Mouse (Mus musculus) G1E (cell line): ENCODE measurements around the gene Plek. TPM values are rescaled to one million over a fixed set of nuclear protein-coding genes. Genes with fewer than 3 reads are reported as not detected.
A peak's percentile ranks its signal among the peaks of the same experiment; 100 is the strongest.

Source experiments
- ATAC-seq: 2 replicates; pipeline ENCODE4 v1.8.0; 2016; ENCODE audit warnings: mild to moderate bottlenecking; ENCODE audit not compliant: insufficient number of reproducible peaks, poor library complexity, low FRiP score, severe bottlenecking; ENCODE audit errors: extremely low read depth
- DNase-seq: peaks from one replicate; pipeline ENCODE4 v3.0.0; 2012; ENCODE audit warnings: low spot score
- H3K27me3 ChIP-seq: 2 replicates; pipeline ENCODE4 v1.6.1; 2012; ENCODE audit warnings: mild to moderate bottlenecking, low read length, inconsistent platforms; ENCODE audit not compliant: insufficient read depth
- H3K36me3 ChIP-seq: replicated peaks from 2 replicates; pipeline ENCODE3; 2012; ENCODE audit warnings: mild to moderate bottlenecking, inconsistent platforms
- H3K4me1 ChIP-seq: 2 replicates; pipeline ENCODE4 v1.6.1; 2012; ENCODE audit warnings: low read depth, low read length, inconsistent platforms, mixed read lengths; ENCODE audit not compliant: insufficient read depth
- H3K4me3 ChIP-seq: 2 replicates; pipeline ENCODE4 v1.5.1; 2012; ENCODE audit warnings: low read depth, mild to moderate bottlenecking, inconsistent platforms, low read length, moderate library complexity, mixed read lengths
- H3K9me3 ChIP-seq: replicated peaks from 2 replicates; pipeline ENCODE4 v1.6.1; 2012; ENCODE audit warnings: inconsistent platforms
- CTCF ChIP-seq: IDR thresholded peaks from 2 replicates; pipeline ENCODE4 v1.5.1; 2012; ENCODE audit warnings: low read depth, low read length, inconsistent platforms, mixed read lengths
- GATA1 ChIP-seq: IDR thresholded peaks from 2 replicates; pipeline ENCODE4 v1.6.1; 2012; ENCODE audit warnings: borderline replicate concordance, low read length, inconsistent platforms, mixed read lengths
- GATA2 ChIP-seq: IDR thresholded peaks from 2 replicates; pipeline ENCODE4 v1.6.1; 2012; ENCODE audit warnings: low read depth, low read length, inconsistent platforms, borderline replicate concordance
- POLR2AphosphoS5 ChIP-seq: IDR thresholded peaks from 2 replicates; pipeline ENCODE4 v1.6.1; 2012; ENCODE audit warnings: low read depth, low read length, inconsistent platforms; ENCODE audit not compliant: insufficient replicate concordance
- TAL1 ChIP-seq: conservative IDR thresholded peaks from 2 replicates; pipeline ENCODE4 v1.6.1; 2012; ENCODE audit warnings: low read depth, low read length, inconsistent platforms, mixed read lengths
- polyA plus RNA-seq: library from polyadenylated mRNA; stranded (reverse); fragments of >175 nt; gene quantifications from 2 replicates; pipeline ENCODE4 v1.2.3, GENCODE M21; 2012
- total RNA-seq, 2 experiments: library from RNA; stranded (forward) in 1 of 2; stranded (reverse) in 1 of 2; fragments of 200-1000 nt in 1 of 2; fragments of >200 nt in 1 of 2; fragmentation: Nextera tagmentation in 1 of 2; gene quantifications; 2 replicates each; pipeline ENCODE4 v1.2.3; 2014 to 2017

The Plek gene
- total and polyA plus RNA-seq, 3 experiments, result 2.9 to 312 (median 120) TPM

- TF ChIP-seq TAL1 (no peak), POLR2AphosphoS5 (no peak), GATA1 (no peak), GATA2 (no peak), CTCF (no peak)
- Histone ChIP-seq H3K36me3 (peaks cover 50% of the 10 kb centered on the region), H3K27me3 (no peaks in the 10 kb centered on the region), H3K4me3 (no peak overlapping the region), H3K4me1 (peaks cover 9% of the 10 kb centered on the region; the same call in 1 of the 2 replicates), H3K9me3 (no peaks in the 10 kb centered on the region)
- ATAC-seq, result no peak
- no peak for DNase-seq
Observed at GRCm38 (mm10) chr11:16973086-16973485, 79.1 kb downstream of the Plek start.

DNA sequence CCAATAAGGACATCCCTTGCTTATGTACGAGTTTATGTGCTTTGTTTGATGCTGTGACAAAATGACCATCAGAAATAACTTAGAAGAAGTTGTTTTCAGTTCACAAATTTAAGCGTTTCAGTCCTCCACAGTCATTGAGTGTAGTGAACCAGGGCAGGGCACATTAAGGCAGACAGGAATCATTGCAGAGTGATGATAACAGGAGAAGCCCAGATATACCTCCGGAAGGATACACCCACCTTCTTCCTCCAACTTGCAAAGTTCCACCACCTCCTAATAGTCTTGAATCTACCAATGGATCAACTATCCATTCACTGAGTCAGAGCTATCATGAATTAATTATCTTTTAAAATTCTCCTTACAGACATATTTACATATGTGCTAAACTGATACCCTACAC lies 80.2 kb downstream of the Plek start:
- 0 out of 2 replicates have a peak, but pooled peaks have one; percentile 16 for ATAC-seq
- TF ChIP-seq TAL1, result no peak
- TF ChIP-seq POLR2AphosphoS5, result no peak
- TF ChIP-seq GATA2, result no peak
- no peak for TF ChIP-seq GATA1
- no peak for TF ChIP-seq CTCF
- H3K27me3 ChIP-seq, result no peaks in the 10 kb centered on the region
- H3K36me3 ChIP-seq, result peaks cover 44% of the 10 kb centered on the region
- no peaks in the 10 kb centered on the region for H3K9me3 ChIP-seq
- 0 out of 2 replicates have a peak, but pooled peaks cover 9% of the 10 kb centered on the region for H3K4me1 ChIP-seq
- H3K4me3 ChIP-seq, result no peak overlapping the region
- DNase-seq, result no peak

- no peaks in the 10 kb centered on the region for H3K9me3 ChIP-seq
- no peaks in the 10 kb centered on the region for H3K27me3 ChIP-seq
- peaks cover 29% of the 10 kb centered on the region for H3K36me3 ChIP-seq
- ATAC-seq (no peak), DNase-seq (no peak)
- TF ChIP-seq GATA1, result no peak
- no peak for TF ChIP-seq POLR2AphosphoS5
- TF ChIP-seq CTCF, result no peak
- no peak for TF ChIP-seq TAL1
- TF ChIP-seq GATA2, result no peak
- 0 out of 2 replicates have a peak, but pooled peaks cover 9% of the 10 kb centered on the region for H3K4me1 ChIP-seq
- H3K4me3 ChIP-seq, result no peak overlapping the region
Observed at GRCm38 (mm10) chr11:16969650-16970049, 82.5 kb downstream of the Plek start.

DNA sequence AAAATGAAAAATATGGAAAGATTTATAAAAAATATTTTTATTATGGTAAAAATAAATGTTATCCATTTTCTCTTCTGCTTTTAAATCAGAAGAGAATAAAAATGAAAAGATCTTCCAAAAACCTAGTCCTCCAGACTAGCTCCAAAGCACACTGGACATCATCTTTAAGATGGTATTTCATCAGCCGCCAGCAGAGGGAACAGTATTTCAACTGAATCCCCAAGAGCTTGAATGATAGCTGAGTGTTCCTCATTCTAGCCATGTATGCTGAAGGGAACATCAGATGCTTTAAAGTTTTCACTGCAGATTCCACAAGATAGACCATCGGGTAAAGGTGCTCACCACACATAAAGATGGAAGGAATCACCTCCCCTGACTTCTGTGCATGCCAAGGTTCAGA lies 84.4 kb downstream of the Plek start:
- DNase-seq, result peak; percentile 34
- Histone ChIP-seq H3K4me1 (0 out of 2 replicates have a peak, but pooled peaks cover 9% of the 10 kb centered on the region), H3K36me3 (peaks cover 10% of the 10 kb centered on the region), H3K27me3 (no peaks in the 10 kb centered on the region), H3K9me3 (no peaks in the 10 kb centered on the region), H3K4me3 (no peak overlapping the region)
- TF ChIP-seq CTCF (no peak), GATA2 (no peak), TAL1 (no peak), POLR2AphosphoS5 (no peak), GATA1 (no peak)
- peak; percentile 76 for ATAC-seq

GRCm38 (mm10) chr11:16958520-16958919 lies 93.7 kb downstream of the Plek start:
- DNase-seq, result no peak
- ATAC-seq, result peak; percentile 97
- no peak overlapping the region for H3K4me3 ChIP-seq
- H3K27me3 ChIP-seq, result no peaks in the 10 kb centered on the region
- H3K36me3 ChIP-seq, result peaks cover 29% of the 10 kb centered on the region
- no peaks in the 10 kb centered on the region for H3K9me3 ChIP-seq
- peaks cover 32% of the 10 kb centered on the region for H3K4me1 ChIP-seq
- TF ChIP-seq TAL1, result no peak
- TF ChIP-seq POLR2AphosphoS5, result no peak
- TF ChIP-seq GATA2, result no peak

GRCm38 (mm10) chr11:16957030-16957429 lies 95.2 kb downstream of the Plek start:
- TF ChIP-seq GATA2 (no peak), POLR2AphosphoS5 (no peak), TAL1 (no peak), GATA1 (no peak), CTCF (no peak)
- ATAC-seq, result no peak
- Histone ChIP-seq H3K36me3 (peaks cover 34% of the 10 kb centered on the region), H3K27me3 (no peaks in the 10 kb centered on the region), H3K4me1 (peaks cover 41% of the 10 kb centered on the region), H3K9me3 (no peaks in the 10 kb centered on the region), H3K4me3 (no peak overlapping the region)
- DNase-seq, result no peak

- Histone ChIP-seq H3K4me3 (no peak overlapping the region), H3K4me1 (peaks cover 49% of the 10 kb centered on the region), H3K9me3 (no peaks in the 10 kb centered on the region), H3K36me3 (peaks cover 34% of the 10 kb centered on the region), H3K27me3 (no peaks in the 10 kb centered on the region)
- ATAC-seq (no peak), DNase-seq (no peak)
- no peak for TF ChIP-seq TAL1
- no peak for TF ChIP-seq POLR2AphosphoS5
- no peak for TF ChIP-seq GATA1
- no peak for TF ChIP-seq GATA2
- no peak for TF ChIP-seq CTCF
Observed at GRCm38 (mm10) chr11:16956115-16956862, 95.9 kb downstream of the Plek start.
